In genomic region chr12:110023192-110024101, GRCm38 (mm10) we compare ENCODE assay signal across 17 mouse cellular contexts.
DNase-seq lines count a peak whose midpoint lies in the region; ATAC-seq and TF ChIP-seq lines count a peak whose summit lies in the region.
"Had no signal": no experiment of that assay in that cellular context is flagged by ENCODE, and none has a peak within 500 bp of the region (broad histone marks: within the 10 kb centered on the region; RNA-seq: fewer than 3 reads in every experiment).

No protein-coding gene starts in this region.

- peaks cover 9% of the 10 kb centered on the region; the same call in 1 of the 2 replicates for H3K4me1 ChIP-seq in forebrain, embryonic 11.5 days (replicated peaks; ENCODE audit: control insufficient read depth, insufficient read depth, low read length)
- H3K4me1 ChIP-seq in forebrain, embryonic 12.5 days: peaks cover 32% of the 10 kb centered on the region
- no peaks in the 10 kb centered on the region for H3K4me1 ChIP-seq in G1E (ENCODE audit: insufficient read depth, low read depth, low read length)
- no peaks in the 10 kb centered on the region for H3K4me1 ChIP-seq in embryonic facial prominence, embryonic 11.5 days (ENCODE audit: control insufficient read depth, insufficient read depth, low read length)
- H3K4me1 ChIP-seq in liver, embryonic 16.5 days (ENCODE audit: control insufficient read depth, low read depth, low read length): peaks cover 4% of the 10 kb centered on the region
- H3K4me1 ChIP-seq in lung, adult 2 months (ENCODE audit: control insufficient read depth, insufficient read depth, low read length): no peaks in the 10 kb centered on the region
- H3K4me1 ChIP-seq: heart, embryonic 15.5 days had no signal

- TF ChIP-seq POLR2A in lung, adult 2 months (IDR thresholded peaks at IDR 0.05; ENCODE audit: borderline replicate concordance, extremely low read depth, low read depth, low read length): no peak

- no peak for ATAC-seq in forebrain, embryonic 11.5 days (replicated peaks; ENCODE audit: low FRiP score)
- ATAC-seq in forebrain, embryonic 12.5 days (ENCODE audit: low FRiP score): no peak
- no peak for ATAC-seq in G1E (ENCODE audit: extremely low read depth, insufficient number of reproducible peaks, low FRiP score, poor library complexity, severe bottlenecking)
- no peak for ATAC-seq in embryonic facial prominence, embryonic 11.5 days (replicated peaks; ENCODE audit: insufficient number of reproducible peaks, low FRiP score, low TSS enrichment, low read depth)
- peak; percentile 50 for ATAC-seq in liver, embryonic 16.5 days (ENCODE audit: low read depth)

- H3K4me3 ChIP-seq in forebrain, embryonic 11.5 days (ENCODE audit: low read depth, low read length): no peak overlapping the region
- H3K4me3 ChIP-seq in forebrain, embryonic 12.5 days (replicated peaks): no peak overlapping the region
- 0 out of 2 replicates have a peak overlapping the region, but pooled peaks have one; percentile 10 for H3K4me3 ChIP-seq in G1E (ENCODE audit: low read depth, low read length)
- H3K4me3 ChIP-seq in embryonic facial prominence, embryonic 11.5 days (ENCODE audit: low read depth, low read length): no peak overlapping the region
- peak overlapping the region; percentile 16 for H3K4me3 ChIP-seq in liver, embryonic 16.5 days (ENCODE audit: low read depth, low read length)
- no peak overlapping the region for H3K4me3 ChIP-seq in lung, adult 2 months (replicated peaks; ENCODE audit: extremely low read depth, low read depth, low read length)
- H3K4me3 ChIP-seq: embryonic facial prominence, embryonic 13.5 days; heart, embryonic 15.5 days; midbrain, embryonic 12.5 days; neural tube, embryonic 12.5 days had no signal

- H3K36me3 ChIP-seq in forebrain, embryonic 11.5 days (ENCODE audit: control insufficient read depth, insufficient read depth, low read length): no peaks in the 10 kb centered on the region
- no peaks in the 10 kb centered on the region for H3K36me3 ChIP-seq in forebrain, embryonic 12.5 days (replicated peaks)
- H3K36me3 ChIP-seq in G1E (replicated peaks): no peaks in the 10 kb centered on the region
- no peaks in the 10 kb centered on the region for H3K36me3 ChIP-seq in embryonic facial prominence, embryonic 11.5 days (replicated peaks; ENCODE audit: control insufficient read depth, insufficient read depth, low read depth, low read length)
- no peaks in the 10 kb centered on the region for H3K36me3 ChIP-seq in liver, embryonic 16.5 days (ENCODE audit: control insufficient read depth, insufficient read depth)
- H3K36me3 ChIP-seq: embryonic facial prominence, embryonic 13.5 days; heart, embryonic 15.5 days; midbrain, embryonic 12.5 days; neural tube, embryonic 12.5 days had no signal

- H3K9me3 ChIP-seq in forebrain, embryonic 11.5 days (ENCODE audit: control insufficient read depth, low read length): no peaks in the 10 kb centered on the region
- H3K9me3 ChIP-seq in forebrain, embryonic 12.5 days: no peaks in the 10 kb centered on the region
- H3K9me3 ChIP-seq in G1E (replicated peaks): peaks cover 90% of the 10 kb centered on the region
- no peaks in the 10 kb centered on the region for H3K9me3 ChIP-seq in embryonic facial prominence, embryonic 11.5 days (replicated peaks; ENCODE audit: control insufficient read depth, low read length)
- no peaks in the 10 kb centered on the region for H3K9me3 ChIP-seq in liver, embryonic 16.5 days (replicated peaks; ENCODE audit: control insufficient read depth, low read length)
- H3K9me3 ChIP-seq: embryonic facial prominence, embryonic 13.5 days; heart, embryonic 15.5 days; neural tube, embryonic 12.5 days had no signal

- no peak overlapping the region for H3K4me2 ChIP-seq in forebrain, embryonic 11.5 days (ENCODE audit: low read depth, low read length, severe bottlenecking)
- no peak overlapping the region for H3K4me2 ChIP-seq in forebrain, embryonic 12.5 days
- H3K4me2 ChIP-seq in embryonic facial prominence, embryonic 11.5 days (ENCODE audit: low read depth, low read length): no peak overlapping the region
- peak overlapping the region; percentile 10; the same call in 1 of the 2 replicates for H3K4me2 ChIP-seq in liver, embryonic 16.5 days (ENCODE audit: low read depth, low read length)
- H3K4me2 ChIP-seq: embryonic facial prominence, embryonic 13.5 days; heart, embryonic 15.5 days; midbrain, embryonic 12.5 days; neural tube, embryonic 12.5 days had no signal

- peak; percentile 51 for DNase-seq in forebrain, embryonic 11.5 days (ENCODE audit: low spot score)
- no peak for DNase-seq in G1E (ENCODE audit: low spot score)
- peak; percentile 35 for DNase-seq in embryonic facial prominence, embryonic 11.5 days (ENCODE audit: low spot score)
- DNase-seq in lung, adult 2 months: no peak
- DNase-seq in layer of hippocampus, adult 9-10 months (ENCODE audit: low spot score): no peak
- DNase-seq: cerebellum, adult 18-20 months; cerebellum, postnatal 25 days; heart, adult 18-20 months; thymus, adult 18-20 months; thymus, postnatal 4 days had no signal

- no peak for TF ChIP-seq CTCF in G1E (IDR thresholded peaks at IDR 0.05; ENCODE audit: low read depth, low read length)
- no peak for TF ChIP-seq CTCF in lung, adult 2 months (IDR thresholded peaks at IDR 0.05; ENCODE audit: insufficient read depth, low read length)

- H3K27me3 ChIP-seq in forebrain, embryonic 11.5 days (ENCODE audit: control insufficient read depth, insufficient read depth, low read length): no peaks in the 10 kb centered on the region
- H3K27me3 ChIP-seq in forebrain, embryonic 12.5 days: no peaks in the 10 kb centered on the region
- H3K27me3 ChIP-seq in G1E (ENCODE audit: insufficient read depth, low read length): no peaks in the 10 kb centered on the region
- no peaks in the 10 kb centered on the region for H3K27me3 ChIP-seq in embryonic facial prominence, embryonic 11.5 days (ENCODE audit: control insufficient read depth, insufficient read depth, low read length)
- no peaks in the 10 kb centered on the region for H3K27me3 ChIP-seq in liver, embryonic 16.5 days (ENCODE audit: control insufficient read depth, insufficient read depth, low read depth, low read length)
- H3K27me3 ChIP-seq: CH12.LX; midbrain, embryonic 12.5 days; neural tube, embryonic 12.5 days had no signal

- no peak overlapping the region for H3K9ac ChIP-seq in forebrain, embryonic 11.5 days (ENCODE audit: low read length)
- H3K9ac ChIP-seq in forebrain, embryonic 12.5 days: no peak overlapping the region
- H3K9ac ChIP-seq in embryonic facial prominence, embryonic 11.5 days (replicated peaks; ENCODE audit: low read length): no peak overlapping the region
- peak overlapping the region; percentile 3; the same call in 1 of the 2 replicates for H3K9ac ChIP-seq in liver, embryonic 16.5 days (ENCODE audit: low read depth, low read length)
- H3K9ac ChIP-seq: embryonic facial prominence, embryonic 13.5 days; heart, embryonic 15.5 days; midbrain, embryonic 12.5 days; neural tube, embryonic 12.5 days had no signal

- H3K27ac ChIP-seq in forebrain, embryonic 11.5 days (ENCODE audit: low read depth, low read length): no peak overlapping the region
- no peak overlapping the region for H3K27ac ChIP-seq in forebrain, embryonic 12.5 days
- no peak overlapping the region for H3K27ac ChIP-seq in embryonic facial prominence, embryonic 11.5 days (replicated peaks; ENCODE audit: low read depth, low read length)
- peak overlapping the region; percentile 89 for H3K27ac ChIP-seq in liver, embryonic 16.5 days (ENCODE audit: low read length)
- H3K27ac ChIP-seq: embryonic facial prominence, embryonic 13.5 days; heart, embryonic 15.5 days; midbrain, embryonic 12.5 days; neural tube, embryonic 12.5 days had no signal

- WGBS in forebrain, embryonic 11.5 days: 67% methylated on average over 11 of the region's 11 CpGs
- 79% methylated on average over 11 of the region's 11 CpGs for WGBS in forebrain, embryonic 12.5 days
- 61% methylated on average over 11 of the region's 11 CpGs for WGBS in embryonic facial prominence, embryonic 11.5 days
- 58% methylated on average over 11 of the region's 11 CpGs for WGBS in liver, embryonic 16.5 days (ENCODE audit: insufficient replicate concordance)
- 68% methylated on average over 11 of the region's 11 CpGs for WGBS in lung, adult 2 months

Comparison
In these comparisons a context has a peak if more than half of its experiments do, and no peak if none do; other contexts are left out.
1. DNase-seq: peak in forebrain, embryonic 11.5 days (single experiment) and embryonic facial prominence, embryonic 11.5 days (single experiment); none in G1E (single experiment), lung, adult 2 months (single experiment) and layer of hippocampus, adult 9-10 months (single experiment).
2. H3K4me3 ChIP-seq: peak in G1E (single experiment) and liver, embryonic 16.5 days (single experiment); none in forebrain, embryonic 11.5 days (single experiment), forebrain, embryonic 12.5 days (single experiment), embryonic facial prominence, embryonic 11.5 days (single experiment) and lung, adult 2 months (single experiment).